Mouse (Mus musculus) lung, embryonic 15.5 days (tissue): Measurements from ENCODE around the gene St6gal2. TPM values are rescaled to one million over a fixed set of nuclear protein-coding genes. Genes with fewer than 3 reads are reported as not detected.

Experiments used
- ATAC-seq: fragments of 200-750 bp; cut with Nextera tagmentation; 2 replicates; pipeline ENCODE4 v1.8.0; 2017; ENCODE audit warnings: moderate number of reproducible peaks, borderline replicate concordance; ENCODE audit not compliant: low FRiP score, low TSS enrichment; ENCODE audit errors: extremely low read depth
- H3K27ac ChIP-seq: fragments of 300-500 bp; sonication (generic); 2 replicates; pipeline ENCODE4 v1.5.1; 2015; ENCODE audit warnings: moderate library complexity, mild to moderate bottlenecking, inconsistent platforms
- H3K27me3 ChIP-seq: fragments of 300-500 bp; sonication (generic); 2 replicates; pipeline ENCODE4 v1.6.1; 2015; ENCODE audit warnings: inconsistent platforms
- H3K36me3 ChIP-seq: fragments of 300-500 bp; sonication (generic); 2 replicates; pipeline ENCODE4 v1.6.1; 2015; ENCODE audit warnings: inconsistent platforms
- H3K4me1 ChIP-seq: fragments of 300-500 bp; sonication (generic); 2 replicates; pipeline ENCODE4 v1.6.1; 2015; ENCODE audit warnings: inconsistent platforms
- H3K4me2 ChIP-seq: fragments of 300-500 bp; sonication (generic); 2 replicates; pipeline ENCODE4 v1.6.1; 2015; ENCODE audit warnings: inconsistent platforms, mild to moderate bottlenecking, moderate library complexity
- H3K4me3 ChIP-seq: fragments of 300-500 bp; sonication (generic); 2 replicates; pipeline ENCODE4 v1.5.1; 2015; ENCODE audit warnings: mild to moderate bottlenecking, inconsistent platforms
- H3K9ac ChIP-seq: fragments of 300-500 bp; sonication (generic); 2 replicates; pipeline ENCODE4 v1.6.1; 2015; ENCODE audit warnings: inconsistent platforms
- H3K9me3 ChIP-seq: fragments of 300-500 bp; sonication (generic); 2 replicates; pipeline ENCODE4 v1.6.1; 2016; ENCODE audit warnings: inconsistent platforms
- WGBS: fragments of 180-500 bp; shearing (Covaris S2); methylation state at CpG from one replicate; pipeline ENCODE4 v1.1.7; 2015; 5-methylcytosine and 5-hydroxymethylcytosine counted together
- polyA plus RNA-seq: library from polyadenylated mRNA; unstranded; fragments of >200 nt; fragmentation: Nextera tagmentation; extraction: Ambion mirVana; gene quantifications from 2 replicates; pipeline ENCODE4 v1.2.1, GENCODE M21; 2015

The St6gal2 gene
- polyA plus RNA-seq: 0.92 and 1.4 TPM in 2 replicates

DNA sequence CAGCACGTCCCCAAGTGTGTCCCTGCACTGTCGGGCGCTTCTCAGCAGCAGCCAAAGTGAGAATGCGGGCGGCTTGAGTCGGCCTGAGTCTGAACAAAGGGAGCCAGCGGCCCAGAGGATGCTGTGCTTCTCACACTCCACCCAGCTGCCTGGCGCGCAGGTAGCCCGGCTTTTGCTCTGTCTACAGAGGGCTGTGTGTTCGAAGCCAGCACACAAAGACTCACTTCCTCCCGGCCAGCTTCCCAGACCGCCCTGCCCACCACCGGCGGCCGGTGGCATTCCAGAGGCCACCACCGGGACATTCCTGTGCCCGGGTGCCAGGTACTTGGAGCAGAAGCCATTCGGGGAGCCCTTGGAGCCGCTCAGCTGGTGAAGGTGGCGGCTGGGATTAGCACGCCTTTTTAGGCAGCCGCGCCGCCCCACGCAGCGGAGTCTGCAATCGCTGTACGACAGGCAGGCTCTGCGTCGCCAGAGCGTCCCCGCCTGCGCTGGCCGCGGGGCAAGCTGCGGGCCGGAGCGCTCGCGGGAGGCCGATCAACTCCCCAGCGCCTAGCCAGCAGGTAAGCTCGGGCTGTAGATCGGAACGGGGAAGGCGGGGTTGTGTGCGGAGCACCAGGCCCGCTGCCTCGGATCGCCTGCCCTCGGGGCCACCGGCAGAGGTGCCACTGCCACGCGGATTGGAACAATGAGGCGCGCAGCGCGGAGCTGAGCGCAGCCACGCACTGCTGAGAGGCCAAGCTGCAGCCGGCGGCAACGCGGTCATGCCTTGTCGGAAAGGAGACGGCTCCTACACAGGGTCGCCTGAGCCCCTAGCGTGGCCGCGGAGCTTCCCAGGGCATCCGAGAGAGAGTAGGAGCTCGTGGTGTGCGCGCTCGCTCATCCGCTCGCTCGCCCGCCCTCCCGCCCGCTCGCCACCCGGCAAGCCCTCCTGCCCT lies at the start of gene St6gal2:
St6gal2 (plus strand) TSS at position 133 of the 935 bp plus-strand sequence.
- H3K27me3 ChIP-seq: peaks cover 38% of the 10 kb centered on the region
- no peaks in the 10 kb centered on the region for H3K36me3 ChIP-seq
- ATAC-seq: peak; percentile 83
- no peaks in the 10 kb centered on the region for H3K9me3 ChIP-seq
- peak within 1 kb of the TSS; percentile 44 for H3K4me3 ChIP-seq
- H3K9ac ChIP-seq: peak within 1 kb of the TSS; percentile 27
- peak within 1 kb of the TSS; percentile 87 for H3K4me2 ChIP-seq
- 2% methylated on average over 84 of the region's 84 CpGs for WGBS
- H3K4me1 ChIP-seq: peaks cover 4% of the 10 kb centered on the region; the same call in 1 of the 2 replicates
- no peak within 1 kb of the TSS for H3K27ac ChIP-seq

DNA sequence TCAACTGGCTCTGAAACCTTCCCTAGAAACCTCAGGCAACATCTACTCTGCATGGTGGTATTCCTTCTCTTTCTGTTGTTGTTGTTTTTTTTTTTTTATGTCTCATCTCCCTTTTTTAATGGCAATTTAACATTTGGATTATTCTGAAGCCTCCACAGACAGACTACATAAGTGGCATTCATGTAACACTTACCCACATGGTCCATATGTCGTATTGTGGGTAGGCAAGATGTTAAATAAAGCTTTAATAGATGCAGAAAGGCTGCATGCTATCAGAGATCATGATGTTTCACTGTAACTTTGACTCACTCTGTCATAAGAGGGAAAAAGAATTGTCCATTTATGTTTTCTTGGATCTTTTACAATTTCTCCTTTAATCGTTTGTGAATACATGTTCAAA lies 39.1 kb upstream of the St6gal2 start:
- H3K4me3 ChIP-seq: no peak overlapping the region

GRCm38 (mm10) chr17:55416519-55416918 lies 28.7 kb upstream of the St6gal2 start:
- Histone ChIP-seq H3K36me3 (no peaks in the 10 kb centered on the region), H3K27me3 (no peaks in the 10 kb centered on the region), H3K4me2 (no peak overlapping the region), H3K27ac (no peak overlapping the region), H3K9ac (no peak overlapping the region), H3K4me3 (no peak overlapping the region), H3K9me3 (no peaks in the 10 kb centered on the region), H3K4me1 (no peaks in the 10 kb centered on the region)
- no peak for ATAC-seq
- WGBS: 84% methylated on average over 2 of the region's 2 CpGs

More for the DNA sequence above, 39.1 kb upstream of the St6gal2 start:
- no peaks in the 10 kb centered on the region for H3K36me3 ChIP-seq
- H3K4me2 ChIP-seq: no peak overlapping the region
- H3K4me1 ChIP-seq: no peaks in the 10 kb centered on the region
- no peak for ATAC-seq
- no peaks in the 10 kb centered on the region for H3K9me3 ChIP-seq
- 80% methylated on average over 2 of the region's 2 CpGs for WGBS
- no peak overlapping the region for H3K27ac ChIP-seq
- H3K27me3 ChIP-seq: no peaks in the 10 kb centered on the region
- no peak overlapping the region for H3K9ac ChIP-seq

DNA sequence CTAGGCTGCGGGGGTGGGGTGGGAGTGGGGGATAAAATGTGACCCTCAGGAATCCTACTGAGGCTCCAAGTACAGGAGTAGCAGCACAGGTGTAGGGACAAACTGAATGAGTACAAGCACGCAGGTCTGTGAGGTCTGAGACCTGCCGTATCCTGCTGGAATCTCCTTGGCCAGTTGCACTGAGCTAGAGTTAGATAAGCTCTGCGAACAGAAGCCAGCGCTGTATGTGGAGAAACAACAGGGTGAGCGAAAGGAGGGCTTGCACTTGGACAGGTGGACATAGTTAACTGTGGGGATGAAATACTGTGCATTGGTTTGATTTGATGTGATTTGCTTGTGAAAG lies 974 bp downstream of the St6gal2 start:
- Histone ChIP-seq H3K4me2 (peak overlapping the region; percentile 87), H3K36me3 (no peaks in the 10 kb centered on the region), H3K27ac (no peak overlapping the region), H3K9ac (peak overlapping the region; percentile 27), H3K4me1 (peaks cover 4% of the 10 kb centered on the region; the same call in 1 of the 2 replicates), H3K27me3 (peaks cover 38% of the 10 kb centered on the region), H3K9me3 (no peaks in the 10 kb centered on the region), H3K4me3 (peak overlapping the region; percentile 44)
- peak; percentile 59 for ATAC-seq
- WGBS: under 1% methylated on average over 6 of the region's 6 CpGs

- Histone ChIP-seq H3K27ac (no peak overlapping the region), H3K27me3 (peaks cover 38% of the 10 kb centered on the region), H3K4me3 (no peak overlapping the region; the same call in 1 of the 2 replicates), H3K9ac (no peak overlapping the region), H3K4me1 (peaks cover 4% of the 10 kb centered on the region; the same call in 1 of the 2 replicates), H3K9me3 (no peaks in the 10 kb centered on the region), H3K36me3 (no peaks in the 10 kb centered on the region), H3K4me2 (peak overlapping the region; percentile 87; the same call in 1 of the 2 replicates)
- ATAC-seq: no peak
- 13% methylated on average over 4 of the region's 4 CpGs for WGBS
These were observed 1.5 kb downstream of the St6gal2 start for GRCm38 (mm10) chr17:55446698-55447097.

GRCm38 (mm10) chr17:55450943-55451342 lies 5.8 kb downstream of the St6gal2 start:
- H3K4me1 ChIP-seq: peaks cover 1% of the 10 kb centered on the region; the same call in 1 of the 2 replicates
- no peaks in the 10 kb centered on the region for H3K9me3 ChIP-seq
- peaks cover 16% of the 10 kb centered on the region for H3K27me3 ChIP-seq
- no peak overlapping the region for H3K9ac ChIP-seq
- no peak overlapping the region for H3K4me3 ChIP-seq
- no peaks in the 10 kb centered on the region for H3K36me3 ChIP-seq
- WGBS: 45% methylated on average over 2 of the region's 2 CpGs
- ATAC-seq: no peak
- no peak overlapping the region for H3K27ac ChIP-seq
- H3K4me2 ChIP-seq: no peak overlapping the region

- Histone ChIP-seq H3K4me1 (no peaks in the 10 kb centered on the region), H3K9ac (no peak overlapping the region), H3K4me3 (no peak overlapping the region), H3K27me3 (no peaks in the 10 kb centered on the region), H3K36me3 (no peaks in the 10 kb centered on the region), H3K27ac (no peak overlapping the region), H3K4me2 (no peak overlapping the region), H3K9me3 (no peaks in the 10 kb centered on the region)
- no peak for ATAC-seq
- WGBS: 69% methylated on average over 3 of the region's 3 CpGs
These were observed 9.3 kb downstream of the St6gal2 start for GRCm38 (mm10) chr17:55454487-55454886.

- no peaks in the 10 kb centered on the region for H3K27me3 ChIP-seq
- no peak overlapping the region for H3K27ac ChIP-seq
- H3K4me3 ChIP-seq: no peak overlapping the region
- ATAC-seq: no peak
- WGBS: 77% methylated on average over 1 of the region's 1 CpGs
- H3K36me3 ChIP-seq: no peaks in the 10 kb centered on the region
- no peak overlapping the region for H3K4me2 ChIP-seq
- H3K9me3 ChIP-seq: no peaks in the 10 kb centered on the region
- H3K9ac ChIP-seq: no peak overlapping the region
- H3K4me1 ChIP-seq: no peaks in the 10 kb centered on the region
These were observed 15.0 kb downstream of the St6gal2 start for GRCm38 (mm10) chr17:55460187-55460586.

DNA sequence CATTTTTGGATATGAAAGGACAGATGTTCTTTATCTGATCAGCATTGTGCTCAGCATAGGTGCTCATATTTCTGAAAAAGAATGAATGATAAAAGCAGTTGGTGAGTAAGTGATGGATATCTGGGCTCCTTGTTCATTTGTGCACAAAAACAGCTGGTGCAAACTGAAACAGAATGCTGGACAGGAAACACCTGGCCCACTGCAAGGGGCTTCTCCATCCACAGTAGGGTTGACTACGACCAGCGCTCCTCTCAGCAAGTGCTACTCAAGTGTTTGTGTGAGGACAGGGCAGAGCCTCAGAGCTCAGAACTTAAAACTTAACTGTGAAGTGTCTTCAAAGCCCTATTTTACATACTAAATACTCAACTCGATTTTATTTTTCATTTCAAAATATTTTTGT lies 22.4 kb downstream of the St6gal2 start:
- no peaks in the 10 kb centered on the region for H3K9me3 ChIP-seq
- 53% methylated on average over 3 of the region's 3 CpGs for WGBS
- ATAC-seq: no peak

DNA sequence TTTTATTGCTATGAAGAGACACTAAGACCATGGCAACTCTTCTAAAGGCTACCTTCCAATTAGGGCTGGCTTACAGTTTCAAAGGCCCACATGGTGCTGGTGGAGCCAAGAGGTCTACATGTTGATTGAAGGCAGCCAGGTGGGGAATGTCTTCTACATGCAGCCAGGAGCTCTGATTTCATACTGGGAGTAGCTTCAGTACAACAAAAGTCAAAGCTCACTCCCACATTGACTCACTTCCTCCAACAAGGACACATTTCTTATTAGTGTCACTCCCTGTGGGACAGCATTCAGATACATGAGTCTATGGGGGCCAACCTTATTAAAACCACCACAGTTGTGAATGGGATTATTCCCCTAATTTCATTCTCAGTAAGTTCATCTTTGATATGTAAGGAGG lies 23.8 kb downstream of the St6gal2 start:
- Histone ChIP-seq H3K9me3 (no peaks in the 10 kb centered on the region), H3K27me3 (no peaks in the 10 kb centered on the region), H3K36me3 (no peaks in the 10 kb centered on the region), H3K4me2 (no peak overlapping the region), H3K27ac (no peak overlapping the region), H3K4me1 (no peaks in the 10 kb centered on the region), H3K9ac (no peak overlapping the region), H3K4me3 (no peak overlapping the region)
- no peak for ATAC-seq

More for the DNA sequence above, 22.4 kb downstream of the St6gal2 start:
- no peak overlapping the region for H3K4me2 ChIP-seq
- no peaks in the 10 kb centered on the region for H3K36me3 ChIP-seq
- H3K27me3 ChIP-seq: no peaks in the 10 kb centered on the region
- no peaks in the 10 kb centered on the region for H3K4me1 ChIP-seq
- no peak overlapping the region for H3K27ac ChIP-seq
- H3K9ac ChIP-seq: no peak overlapping the region
- no peak overlapping the region for H3K4me3 ChIP-seq

- ATAC-seq: no peak
- H3K9ac ChIP-seq: no peak overlapping the region
- no peak overlapping the region for H3K4me3 ChIP-seq
- no peaks in the 10 kb centered on the region for H3K4me1 ChIP-seq
- 70% methylated on average over 4 of the region's 4 CpGs for WGBS
- no peak overlapping the region for H3K4me2 ChIP-seq
- no peaks in the 10 kb centered on the region for H3K36me3 ChIP-seq
- H3K27ac ChIP-seq: no peak overlapping the region
- H3K27me3 ChIP-seq: no peaks in the 10 kb centered on the region
- no peaks in the 10 kb centered on the region for H3K9me3 ChIP-seq
These were observed 30.8 kb downstream of the St6gal2 start for GRCm38 (mm10) chr17:55475974-55476373.

DNA sequence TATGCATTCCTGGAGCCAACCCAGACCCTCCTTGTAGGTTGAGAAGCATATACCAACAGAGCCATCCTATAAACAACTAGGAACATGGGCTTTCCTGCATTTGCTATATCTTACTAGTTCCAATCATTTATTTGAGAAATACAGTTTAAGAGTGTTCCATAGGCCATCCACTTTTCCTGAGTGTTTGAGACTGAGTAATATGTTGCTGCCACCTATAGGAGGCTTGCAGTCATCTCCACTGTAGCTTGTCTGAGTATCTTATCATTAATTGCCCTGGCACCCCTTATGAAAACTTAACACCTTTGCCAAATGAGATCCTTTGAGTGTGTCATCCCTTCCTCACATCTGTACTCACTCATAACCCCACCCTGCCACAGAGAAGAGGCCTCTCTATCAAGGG lies 32.2 kb downstream of the St6gal2 start:
- H3K4me3 ChIP-seq: no peak overlapping the region
- no peaks in the 10 kb centered on the region for H3K9me3 ChIP-seq
- no peaks in the 10 kb centered on the region for H3K36me3 ChIP-seq
- ATAC-seq: no peak
- no peaks in the 10 kb centered on the region for H3K4me1 ChIP-seq
- H3K9ac ChIP-seq: no peak overlapping the region
- H3K27ac ChIP-seq: no peak overlapping the region
- no peaks in the 10 kb centered on the region for H3K27me3 ChIP-seq
- no peak overlapping the region for H3K4me2 ChIP-seq
